Mouse (Mus musculus): ENCODE results near the gene Plxnb2.

Plxnb2 gene

GRCm38 (mm10) chr15:89128382-89129350 lies 51.9 kb downstream of the Plxnb2 start, which contains the start of gene Hdac10:
TSS of gene Hdac10 (minus strand) at chr15:89128700.
- no peak for DNase-seq (ENCODE audit: extremely low spot score, low read depth, low spot score)

- no peak for DNase-seq (ENCODE audit: extremely low spot score, low read depth, low spot score)
These were observed 53.1 kb downstream of the Plxnb2 start for GRCm38 (mm10) chr15:89127364-89127940.

- DNase-seq (ENCODE audit: extremely low spot score, low read depth, low spot score): no peak
These were observed 54.0 kb downstream of the Plxnb2 start for GRCm38 (mm10) chr15:89126622-89127021.

- DNase-seq (ENCODE audit: extremely low spot score, low read depth, low spot score): no peak
These were observed 55.2 kb downstream of the Plxnb2 start for GRCm38 (mm10) chr15:89125351-89125750.

- DNase-seq (ENCODE audit: extremely low spot score, low read depth, low spot score): no peak
These were observed 56.3 kb downstream of the Plxnb2 start for GRCm38 (mm10) chr15:89124312-89124711.

- no peak for DNase-seq (ENCODE audit: extremely low spot score, low read depth, low spot score)
These were observed 57.0 kb downstream of the Plxnb2 start for GRCm38 (mm10) chr15:89123595-89123994.

GRCm38 (mm10) chr15:89122649-89123366 lies 57.8 kb downstream of the Plxnb2 start, which contains the start of gene Tubgcp6:
TSS of gene Tubgcp6 (minus strand) at chr15:89123112.
- peak; percentile 89 for DNase-seq (ENCODE audit: extremely low spot score, low read depth, low spot score)

GRCm38 (mm10) chr15:89118007-89118406 lies 62.6 kb downstream of the Plxnb2 start:
- DNase-seq (ENCODE audit: extremely low spot score, low read depth, low spot score): no peak

GRCm38 (mm10) chr15:89110147-89110546 lies 70.4 kb downstream of the Plxnb2 start:
- no peak for DNase-seq (ENCODE audit: extremely low spot score, low read depth, low spot score)

- DNase-seq (ENCODE audit: extremely low spot score, low read depth, low spot score): no peak
These were observed 73.6 kb downstream of the Plxnb2 start for GRCm38 (mm10) chr15:89106976-89107375.

GRCm38 (mm10) chr15:89106073-89106472 lies 74.5 kb downstream of the Plxnb2 start:
- DNase-seq (ENCODE audit: extremely low spot score, low read depth, low spot score): no peak
